Mouse (Mus musculus) ES-Bruce4 (cell line): ENCODE measurements around the gene Ndufaf8.

Source experiments
- CTCF ChIP-seq: IDR thresholded peaks from one replicate; pipeline ENCODE4 v1.8.1; 2011; ENCODE audit warnings: low read depth, low read length
- POLR2A ChIP-seq: IDR thresholded peaks from one replicate; pipeline ENCODE4 v1.8.1; 2011; ENCODE audit warnings: low read length; ENCODE audit not compliant: insufficient read depth

- TF ChIP-seq CTCF (no peak), POLR2A (no peak)
Observed at GRCm38 (mm10) chr11:120114488-120115215, 15.9 kb downstream of the Ndufaf8 start.
